Mouse (Mus musculus) forebrain, postnatal 0 days (tissue): ENCODE measurements around the gene Rapgef3. TPM values are rescaled to one million over a fixed set of nuclear protein-coding genes. Genes with fewer than 3 reads are reported as not detected.

Experiments used
- ATAC-seq: fragments of 200-750 bp; cut with Nextera tagmentation; 2 replicates; pipeline ENCODE4 v1.8.0; 2017; ENCODE audit warnings: mild to moderate bottlenecking, moderate library complexity
- DNase-seq: peaks from one replicate; pipeline ENCODE4 v3.0.0-alpha.2; 2015
- H3K27ac ChIP-seq: fragments of 300-500 bp; sonication (generic); 2 replicates; pipeline ENCODE4 v1.5.1; 2014; ENCODE audit warnings: low read depth, mild to moderate bottlenecking, antibody characterized with exemption, low read length, moderate library complexity, mixed read lengths
- H3K27me3 ChIP-seq: fragments of 300-500 bp; sonication (generic); 2 replicates; pipeline ENCODE4 v1.6.1; 2014; ENCODE audit warnings: mild to moderate bottlenecking, low read length, mixed read lengths; ENCODE audit not compliant: insufficient read depth
- H3K36me3 ChIP-seq: fragments of 300-500 bp; sonication (generic); 2 replicates; pipeline ENCODE4 v1.6.1; 2014; ENCODE audit warnings: mild to moderate bottlenecking, moderate library complexity; ENCODE audit not compliant: insufficient read depth
- H3K4me1 ChIP-seq: fragments of 300-500 bp; sonication (generic); 2 replicates; pipeline ENCODE4 v1.6.1; 2014; ENCODE audit warnings: antibody characterized with exemption; ENCODE audit not compliant: insufficient read depth
- H3K4me2 ChIP-seq: fragments of 300-500 bp; sonication (generic); 2 replicates; pipeline ENCODE4 v1.6.1; 2014; ENCODE audit warnings: low read depth, mild to moderate bottlenecking, moderate library complexity
- H3K4me3 ChIP-seq: fragments of 300-500 bp; sonication (generic); 2 replicates; pipeline ENCODE4 v1.5.1; 2014; ENCODE audit warnings: low read depth, low read length, mixed read lengths
- H3K9ac ChIP-seq: fragments of 300-500 bp; sonication (generic); 2 replicates; pipeline ENCODE4 v1.6.1; 2014; ENCODE audit warnings: mild to moderate bottlenecking
- H3K9me3 ChIP-seq: fragments of 300-500 bp; sonication (generic); 2 replicates; pipeline ENCODE4 v1.6.1; 2016; ENCODE audit warnings: low read length
- CTCF ChIP-seq: sonication (generic); IDR thresholded peaks from 2 replicates; pipeline ENCODE4 v1.5.1; 2016; ENCODE audit warnings: antibody characterized with exemption, control low read depth, low read depth
- WGBS: fragments of 180-500 bp; shearing (Covaris S2); extraction: QIAGEN DNeasy Blood & Tissue Kit; methylation state at CpG from one replicate; pipeline ENCODE4 v1.1.7; 2014; 5-methylcytosine and 5-hydroxymethylcytosine counted together
- polyA plus RNA-seq: library from polyadenylated mRNA; unstranded; fragments of >200 nt; fragmentation: Nextera tagmentation; extraction: Ambion mirVana; gene quantifications from 2 replicates; pipeline ENCODE4 v1.2.1, GENCODE M21; 2015
- total RNA-seq: library from RNA; depleted of rRNA; stranded (reverse); fragments of >200 nt; gene quantifications from 2 replicates; pipeline ENCODE4 v1.2.3, GENCODE M21; 2014

Rapgef3 gene
- total and polyA plus RNA-seq, 2 experiments from 2014 or later: 8.7 to 16.6 TPM

DNA sequence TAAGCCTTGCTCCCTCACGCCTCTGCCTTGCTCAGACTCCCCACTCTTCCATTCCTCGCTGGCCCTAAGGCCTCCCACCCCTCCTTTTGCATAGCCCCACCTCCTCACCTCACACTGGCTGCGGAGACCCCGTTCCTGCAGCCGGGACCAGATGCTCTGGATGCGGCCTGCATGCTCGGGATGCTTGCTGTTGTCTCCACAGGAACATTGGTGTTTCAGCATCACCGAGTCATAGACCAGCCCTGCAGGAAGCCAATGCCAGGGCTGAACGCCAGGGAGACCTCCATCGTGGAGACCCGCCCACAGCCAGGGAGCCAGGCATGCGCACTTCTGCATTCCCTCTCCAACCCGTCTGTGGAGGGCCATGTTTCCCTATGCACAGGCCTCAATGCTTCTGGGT, 34.8 kb upstream of the Rapgef3 start:
- Histone ChIP-seq H3K9me3 (no peaks in the 10 kb centered on the region), H3K4me3 (peak overlapping the region; percentile 18; the same call in 1 of the 2 replicates), H3K4me1 (peaks cover 5% of the 10 kb centered on the region; the same call in 1 of the 2 replicates), H3K27ac (peak overlapping the region; percentile 40; the same call in 1 of the 2 replicates), H3K4me2 (peak overlapping the region; percentile 31), H3K36me3 (peaks cover 37% of the 10 kb centered on the region), H3K27me3 (no peaks in the 10 kb centered on the region), H3K9ac (peak overlapping the region; percentile 41; the same call in 1 of the 2 replicates)
- no peak; the same call in 1 of the 2 replicates for TF ChIP-seq CTCF
- WGBS: 18% methylated on average over 13 of the region's 13 CpGs
- ATAC-seq: peak; percentile 87
- DNase-seq: peak; percentile 73

DNA sequence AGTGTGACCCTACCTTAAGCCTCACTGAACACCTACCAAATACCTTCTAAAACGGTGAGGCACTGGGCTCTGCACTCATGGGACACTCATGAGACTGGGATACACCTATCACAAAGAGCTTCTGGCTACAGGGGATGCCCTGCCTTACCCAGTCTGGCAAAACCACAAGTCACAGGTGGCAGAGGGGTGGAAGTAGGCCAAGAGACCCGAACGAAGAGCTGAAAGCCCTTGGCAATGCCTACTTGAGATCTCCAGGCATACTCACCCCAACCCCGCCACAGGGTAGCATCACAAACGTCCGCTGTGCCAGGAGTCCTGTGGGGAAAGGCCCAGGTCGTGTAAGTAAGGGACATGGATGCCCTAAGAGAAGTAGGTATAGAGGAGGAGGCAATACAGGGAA, 34.0 kb upstream of the Rapgef3 start:
- WGBS: 69% methylated on average over 7 of the region's 7 CpGs
- Histone ChIP-seq H3K36me3 (peaks cover 36% of the 10 kb centered on the region), H3K4me1 (peaks cover 5% of the 10 kb centered on the region; the same call in 1 of the 2 replicates), H3K9ac (no peak overlapping the region), H3K9me3 (no peaks in the 10 kb centered on the region), H3K4me3 (no peak overlapping the region), H3K27ac (no peak overlapping the region), H3K4me2 (peak overlapping the region; percentile 31; the same call in 1 of the 2 replicates), H3K27me3 (no peaks in the 10 kb centered on the region)
- TF ChIP-seq CTCF: no peak
- DNase-seq (no peak), ATAC-seq (no peak)

DNA sequence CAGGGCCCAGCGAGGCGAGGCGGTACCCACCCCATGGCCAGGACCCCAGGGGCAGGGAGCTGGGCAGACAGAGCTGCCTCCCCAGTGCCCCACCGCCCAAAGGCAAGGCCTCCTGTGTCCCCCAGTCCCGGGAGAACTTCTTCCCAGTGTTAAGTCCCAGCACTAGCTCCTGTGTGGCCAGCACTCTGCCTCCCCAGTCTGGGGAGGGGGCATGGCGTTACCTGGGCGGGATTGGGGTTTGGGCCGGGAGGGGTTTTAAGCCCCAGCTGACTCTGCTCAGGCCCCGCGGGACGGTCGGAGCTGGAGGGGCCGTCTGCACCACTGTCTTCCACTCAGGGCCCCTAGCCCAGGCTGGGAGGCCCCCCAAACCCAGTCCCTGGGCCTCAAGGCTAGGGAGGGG, 33.1 kb upstream of the Rapgef3 start:
- no peak overlapping the region for H3K27ac ChIP-seq
- peaks cover 38% of the 10 kb centered on the region for H3K36me3 ChIP-seq
- ATAC-seq (no peak), DNase-seq (no peak)
- no peak overlapping the region for H3K4me3 ChIP-seq
- TF ChIP-seq CTCF: no peak
- 85% methylated on average over 13 of the region's 13 CpGs for WGBS
- no peaks in the 10 kb centered on the region for H3K9me3 ChIP-seq
- H3K4me1 ChIP-seq: peaks cover 5% of the 10 kb centered on the region; the same call in 1 of the 2 replicates
- no peak overlapping the region for H3K4me2 ChIP-seq
- no peaks in the 10 kb centered on the region for H3K27me3 ChIP-seq
- no peak overlapping the region for H3K9ac ChIP-seq

DNA sequence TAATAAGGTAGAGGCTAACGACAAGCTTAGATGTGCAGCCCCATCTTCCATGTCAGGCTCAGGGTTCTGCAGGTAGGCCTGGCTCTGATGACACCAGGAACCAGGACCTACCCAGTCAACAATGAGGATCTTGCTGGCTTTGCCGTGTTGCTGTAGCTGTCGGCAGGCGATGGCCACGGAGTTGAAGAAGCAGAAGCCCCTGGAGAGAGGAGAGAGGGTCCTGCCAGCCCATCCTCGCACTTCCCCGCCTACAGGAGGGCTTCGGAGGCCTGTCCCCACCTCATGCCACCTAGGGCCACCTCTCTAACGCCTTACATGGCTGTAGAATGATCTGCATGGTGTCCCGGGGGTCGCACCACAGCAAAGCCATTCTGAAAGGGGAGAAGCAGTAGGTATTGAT, 31.7 kb upstream of the Rapgef3 start:
- H3K9ac ChIP-seq: no peak overlapping the region
- TF ChIP-seq CTCF: no peak
- no peaks in the 10 kb centered on the region for H3K27me3 ChIP-seq
- no peak overlapping the region for H3K27ac ChIP-seq
- H3K4me2 ChIP-seq: no peak overlapping the region
- H3K36me3 ChIP-seq: peaks cover 46% of the 10 kb centered on the region
- DNase-seq (no peak), ATAC-seq (no peak)
- WGBS: 87% methylated on average over 11 of the region's 11 CpGs
- H3K9me3 ChIP-seq: no peaks in the 10 kb centered on the region
- no peak overlapping the region for H3K4me3 ChIP-seq
- H3K4me1 ChIP-seq: peaks cover 5% of the 10 kb centered on the region; the same call in 1 of the 2 replicates

DNA sequence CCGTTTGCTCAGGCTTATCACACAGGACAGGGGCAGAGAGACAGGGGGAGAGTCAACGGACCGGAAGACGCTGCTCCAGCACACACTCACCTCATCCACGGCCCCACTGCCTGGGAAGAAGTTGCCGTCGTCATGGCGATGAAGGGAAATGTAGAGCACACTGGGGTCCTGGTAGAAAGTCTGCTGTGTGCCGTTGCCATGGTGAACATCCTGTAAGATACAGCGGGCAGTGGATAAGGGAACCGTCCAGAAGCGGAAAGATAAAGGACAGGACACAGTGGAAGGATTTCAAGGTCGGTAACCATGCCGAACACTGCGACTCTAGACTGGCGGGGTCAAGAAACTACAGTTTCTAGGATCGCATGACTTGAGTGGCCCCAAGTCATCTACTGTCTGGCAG, 30.4 kb upstream of the Rapgef3 start:
- H3K36me3 ChIP-seq: peaks cover 59% of the 10 kb centered on the region
- H3K27me3 ChIP-seq: no peaks in the 10 kb centered on the region
- TF ChIP-seq CTCF: no peak
- no peak overlapping the region for H3K9ac ChIP-seq
- DNase-seq (peak; percentile 59), ATAC-seq (peak; percentile 84)
- no peaks in the 10 kb centered on the region for H3K9me3 ChIP-seq
- peaks cover 5% of the 10 kb centered on the region; the same call in 1 of the 2 replicates for H3K4me1 ChIP-seq
- H3K27ac ChIP-seq: no peak overlapping the region
- 26% methylated on average over 17 of the region's 17 CpGs for WGBS
- no peak overlapping the region for H3K4me3 ChIP-seq
- no peak overlapping the region for H3K4me2 ChIP-seq

DNA sequence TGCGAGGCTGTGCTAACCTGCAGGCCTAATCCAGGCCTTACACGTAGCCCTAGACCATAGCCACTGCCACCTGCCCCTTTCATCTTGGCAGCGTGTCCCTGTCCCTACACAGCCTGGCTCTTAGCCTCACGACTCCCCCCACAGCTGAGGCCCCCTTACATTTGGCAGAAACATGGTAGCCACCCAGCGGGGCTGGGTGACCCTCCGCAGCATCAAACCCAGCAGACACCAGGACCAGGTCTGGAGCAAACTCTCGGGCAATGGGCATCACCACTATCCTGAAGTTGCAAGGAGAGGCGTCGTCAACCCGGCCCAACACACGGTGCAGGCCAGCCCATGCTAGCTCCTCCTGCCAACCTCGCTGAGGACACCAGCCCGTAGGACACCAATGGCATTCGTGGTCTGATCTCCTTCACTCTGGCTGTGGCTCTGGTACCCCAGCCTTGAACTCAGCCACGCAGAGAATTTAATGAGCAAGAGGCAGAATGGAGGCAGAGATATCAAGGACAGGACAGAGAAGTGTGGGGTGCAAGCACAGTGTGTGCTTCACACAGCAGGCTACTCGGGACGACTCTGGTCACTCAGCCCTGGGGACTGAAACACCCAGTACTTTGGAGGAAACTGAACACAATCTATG, 29.0 kb upstream of the Rapgef3 start:
- Histone ChIP-seq H3K9me3 (no peaks in the 10 kb centered on the region), H3K4me3 (no peak overlapping the region), H3K4me2 (no peak overlapping the region), H3K9ac (no peak overlapping the region), H3K4me1 (peaks cover 5% of the 10 kb centered on the region; the same call in 1 of the 2 replicates), H3K27ac (no peak overlapping the region), H3K36me3 (peaks cover 66% of the 10 kb centered on the region), H3K27me3 (no peaks in the 10 kb centered on the region)
- WGBS: 95% methylated on average over 17 of the region's 17 CpGs
- TF ChIP-seq CTCF: no peak
- no peak for ATAC-seq
- no peak for DNase-seq

- no peaks in the 10 kb centered on the region for H3K9me3 ChIP-seq
- H3K9ac ChIP-seq: no peak overlapping the region
- ATAC-seq (no peak), DNase-seq (no peak)
- no peak for TF ChIP-seq CTCF
- WGBS: 94% methylated on average over 10 of the region's 10 CpGs
- no peak overlapping the region for H3K27ac ChIP-seq
- H3K27me3 ChIP-seq: no peaks in the 10 kb centered on the region
- H3K36me3 ChIP-seq: peaks cover 74% of the 10 kb centered on the region
- H3K4me1 ChIP-seq: peaks cover 5% of the 10 kb centered on the region; the same call in 1 of the 2 replicates
- no peak overlapping the region for H3K4me2 ChIP-seq
- no peak overlapping the region for H3K4me3 ChIP-seq
Measured at GRCm38 (mm10) chr15:97795559-97796235, 27.9 kb upstream of the Rapgef3 start.
